Mouse (Mus musculus): ENCODE data around the gene Prorsd1. TPM values are rescaled to one million over a fixed set of nuclear protein-coding genes. Genes with fewer than 3 reads are reported as not detected.

Gene Prorsd1
- polyA plus RNA-seq, 1 experiment, result 0.09 TPM

- Histone ChIP-seq H3K36me3 (ENCODE audit: control insufficient read depth, insufficient read depth, low read length) (peaks cover 2% of the 10 kb centered on the region; the same call in 1 of the 2 replicates), H3K4me3 (ENCODE audit: low read depth, low read length) (no peak overlapping the region), H3K4me1 (ENCODE audit: control insufficient read depth, insufficient read depth, insufficient read length, low read length) (no peaks in the 10 kb centered on the region), H3K27ac (ENCODE audit: insufficient read depth, low read depth, low read length) (no peak overlapping the region), H3K27me3 (ENCODE audit: control insufficient read depth, insufficient read depth, low read length) (no peaks in the 10 kb centered on the region)
- WGBS, result 74% methylated on average over 3 of the region's 3 CpGs
- TF ChIP-seq CTCF (IDR thresholded peaks at IDR 0.05; ENCODE audit: extremely low read depth, insufficient read length, insufficient replicate concordance, low read depth, low read length), result no peak
- TF ChIP-seq POLR2A (IDR thresholded peaks at IDR 0.05; ENCODE audit: low read depth, low read length), result no peak
Observed at GRCm38 (mm10) chr11:29496962-29497361, 17.9 kb downstream of the Prorsd1 start.

- TF ChIP-seq CTCF (IDR thresholded peaks at IDR 0.05; ENCODE audit: extremely low read depth, insufficient read length, insufficient replicate concordance, low read depth, low read length) (no peak), POLR2A (IDR thresholded peaks at IDR 0.05; ENCODE audit: low read depth, low read length) (no peak)
- Histone ChIP-seq H3K4me1 (ENCODE audit: control insufficient read depth, insufficient read depth, insufficient read length, low read length) (no peaks in the 10 kb centered on the region), H3K27me3 (ENCODE audit: control insufficient read depth, insufficient read depth, low read length) (no peaks in the 10 kb centered on the region), H3K36me3 (ENCODE audit: control insufficient read depth, insufficient read depth, low read length) (no peaks in the 10 kb centered on the region), H3K27ac (ENCODE audit: insufficient read depth, low read depth, low read length) (no peak overlapping the region), H3K4me3 (ENCODE audit: low read depth, low read length) (no peak overlapping the region)
- 81% methylated on average over 1 of the region's 1 CpGs for WGBS
Observed at GRCm38 (mm10) chr11:29493135-29493534, 21.7 kb downstream of the Prorsd1 start.

GRCm38 (mm10) chr11:29474676-29475075 is 40.2 kb downstream of the Prorsd1 start:
- no peak overlapping the region for H3K27ac ChIP-seq (ENCODE audit: insufficient read depth, low read depth, low read length)
- TF ChIP-seq POLR2A (IDR thresholded peaks at IDR 0.05; ENCODE audit: low read depth, low read length) (no peak), CTCF (IDR thresholded peaks at IDR 0.05; ENCODE audit: extremely low read depth, insufficient read length, insufficient replicate concordance, low read depth, low read length) (no peak)
- no peaks in the 10 kb centered on the region for H3K4me1 ChIP-seq (ENCODE audit: control insufficient read depth, insufficient read depth, insufficient read length, low read length)
- H3K4me3 ChIP-seq (ENCODE audit: low read depth, low read length), result no peak overlapping the region
- H3K36me3 ChIP-seq (ENCODE audit: control insufficient read depth, insufficient read depth, low read length), result no peaks in the 10 kb centered on the region
- no peaks in the 10 kb centered on the region for H3K27me3 ChIP-seq (ENCODE audit: control insufficient read depth, insufficient read depth, low read length)

Other genes starting within 250 kb of the Prorsd1 start
- 0.24 and 0.52 TPM in 2 replicates for gene Ccdc88a, start 141.4 kb downstream of the Prorsd1 start, polyA plus RNA-seq (2012; rRNA removed)
- 2.7 and 3.4 TPM in 2 replicates for gene Mtif2, start 11.4 kb upstream of the Prorsd1 start, polyA plus RNA-seq (2012; rRNA removed)
- gene Clhc1, start 32.9 kb upstream of the Prorsd1 start, polyA plus RNA-seq (2012; rRNA removed), result not detected in 2 replicates
- gene Rps27a, start 33.1 kb upstream of the Prorsd1 start, polyA plus RNA-seq (2012; rRNA removed), result 12.8 and 16.2 TPM in 2 replicates
- gene Rtn4, start 177.9 kb upstream of the Prorsd1 start, polyA plus RNA-seq (2012; rRNA removed), result 27.5 and 48.0 TPM in 2 replicates